Mouse (Mus musculus): ENCODE measurements around the gene Inf2. TPM values are rescaled to one million over a fixed set of nuclear protein-coding genes. Genes with fewer than 3 reads are reported as not detected.

The Inf2 gene
- polyA plus RNA-seq, 1 experiment = 26.3 TPM

DNA sequence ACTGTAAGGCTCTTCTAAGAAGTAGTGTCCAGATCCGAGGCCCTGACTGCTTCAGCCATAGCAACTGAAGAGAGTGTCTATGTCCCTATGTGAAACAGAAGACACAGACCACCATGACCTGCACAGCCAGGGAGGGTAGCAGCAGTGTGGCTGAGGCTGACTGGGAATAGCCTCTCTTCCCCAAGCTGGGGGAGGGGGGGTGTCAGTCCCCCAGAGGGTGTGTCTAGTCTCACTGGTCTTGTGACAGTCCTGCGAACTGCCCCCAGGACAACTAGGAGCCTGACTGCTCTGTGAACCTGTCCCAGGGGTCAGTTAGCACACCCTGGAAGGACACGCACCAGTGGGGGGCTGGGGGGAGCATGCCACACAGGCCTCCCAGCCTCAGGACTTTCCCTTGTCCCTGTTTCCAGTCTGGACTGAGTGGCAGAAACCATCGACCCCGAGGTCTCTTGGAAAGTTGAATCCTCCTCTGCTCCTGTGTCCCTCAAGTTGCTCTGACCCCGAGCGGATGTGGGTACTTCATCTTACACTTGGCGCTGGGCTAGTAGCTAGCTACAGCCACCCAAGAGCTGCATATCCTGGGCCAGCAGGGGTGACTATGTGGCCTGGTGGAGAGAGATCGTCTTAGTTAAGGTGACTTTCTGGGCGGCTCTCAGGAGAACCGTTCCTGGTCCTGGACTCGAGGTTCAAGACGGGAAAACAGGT is 30.5 kb downstream of the Inf2 start:
- peaks cover 43% of the 10 kb centered on the region for H3K4me1 ChIP-seq (replicated peaks; ENCODE audit: control insufficient read depth, insufficient read depth, low read length)
- H3K27me3 ChIP-seq (ENCODE audit: control insufficient read depth, insufficient read depth, low read length) = no peaks in the 10 kb centered on the region
- H3K4me3 ChIP-seq (ENCODE audit: control insufficient read depth, insufficient read depth, low read length) = peak overlapping the region; percentile 68
- peak; percentile 51 for DNase-seq
- TF ChIP-seq POLR2A (IDR thresholded peaks at IDR 0.05; ENCODE audit: control insufficient read depth, extremely low read depth, insufficient read depth, low read length, poor library complexity) (no peak), CTCF (IDR thresholded peaks at IDR 0.05; ENCODE audit: borderline replicate concordance, control insufficient read depth, extremely low read depth, insufficient read depth, low read length, poor library complexity) (0 out of 2 replicates have a peak, but pooled peaks have one; percentile 17)
- H3K36me3 ChIP-seq (ENCODE audit: control insufficient read depth, insufficient read depth, low read length) = no peaks in the 10 kb centered on the region
- WGBS = 6% methylated on average over 13 of the region's 13 CpGs
- peak overlapping the region; percentile 71 for H3K27ac ChIP-seq (ENCODE audit: control insufficient read depth, insufficient read depth, low read length)

DNA sequence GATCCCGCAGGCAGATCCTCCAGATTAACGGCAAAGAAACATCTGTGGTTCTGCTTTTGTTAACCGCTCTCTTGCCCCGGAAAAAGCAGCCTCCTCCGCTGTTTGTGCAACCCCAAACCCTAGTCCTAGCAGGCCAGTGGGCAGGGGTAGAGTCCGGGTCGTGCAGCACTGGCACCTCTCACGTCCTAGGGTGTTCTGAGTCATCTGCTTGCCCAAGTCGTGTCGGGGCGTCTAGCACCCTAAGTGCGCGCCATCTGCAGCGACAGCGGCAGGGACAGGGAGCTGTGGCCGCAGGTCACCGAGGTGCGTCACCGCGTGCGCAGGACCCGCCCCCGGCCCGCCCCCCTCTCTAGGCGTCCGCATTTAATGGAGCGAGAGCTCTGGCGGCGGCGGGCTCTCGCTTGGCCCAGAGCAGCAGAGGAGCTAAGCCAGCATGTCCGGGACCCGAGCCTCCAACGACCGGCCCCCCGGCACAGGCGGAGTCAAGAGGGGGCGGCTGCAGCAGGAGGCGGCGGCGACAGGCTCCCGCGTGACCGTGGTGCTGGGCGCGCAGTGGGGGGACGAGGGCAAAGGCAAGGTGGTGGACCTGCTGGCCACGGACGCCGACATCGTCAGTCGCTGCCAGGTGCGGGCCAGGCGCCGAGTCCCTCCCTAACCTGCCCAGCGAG is 31.2 kb downstream of the Inf2 start, which contains the start of gene Adssl1:
TSS of gene Adssl1 (plus strand) at position 360 of the 668 bp plus-strand sequence.
- peaks cover 43% of the 10 kb centered on the region for H3K4me1 ChIP-seq (replicated peaks; ENCODE audit: control insufficient read depth, insufficient read depth, low read length)
- H3K27me3 ChIP-seq (ENCODE audit: control insufficient read depth, insufficient read depth, low read length) = no peaks in the 10 kb centered on the region
- H3K36me3 ChIP-seq (ENCODE audit: control insufficient read depth, insufficient read depth, low read length) = no peaks in the 10 kb centered on the region
- under 1% methylated on average over 52 of the region's 56 CpGs for WGBS
- H3K4me3 ChIP-seq (ENCODE audit: control insufficient read depth, insufficient read depth, low read length) = peak within 1 kb of the TSS; percentile 68
- peak within 1 kb of the TSS; percentile 71 for H3K27ac ChIP-seq (ENCODE audit: control insufficient read depth, insufficient read depth, low read length)
- no peak; the same call in 1 of the 2 replicates for TF ChIP-seq CTCF (IDR thresholded peaks at IDR 0.05; ENCODE audit: borderline replicate concordance, control insufficient read depth, extremely low read depth, insufficient read depth, low read length, poor library complexity)
- TF ChIP-seq POLR2A (IDR thresholded peaks at IDR 0.05; ENCODE audit: control insufficient read depth, extremely low read depth, insufficient read depth, low read length, poor library complexity) = no peak; the same call in 1 of the 2 replicates
- peak; percentile 52 for DNase-seq

DNA sequence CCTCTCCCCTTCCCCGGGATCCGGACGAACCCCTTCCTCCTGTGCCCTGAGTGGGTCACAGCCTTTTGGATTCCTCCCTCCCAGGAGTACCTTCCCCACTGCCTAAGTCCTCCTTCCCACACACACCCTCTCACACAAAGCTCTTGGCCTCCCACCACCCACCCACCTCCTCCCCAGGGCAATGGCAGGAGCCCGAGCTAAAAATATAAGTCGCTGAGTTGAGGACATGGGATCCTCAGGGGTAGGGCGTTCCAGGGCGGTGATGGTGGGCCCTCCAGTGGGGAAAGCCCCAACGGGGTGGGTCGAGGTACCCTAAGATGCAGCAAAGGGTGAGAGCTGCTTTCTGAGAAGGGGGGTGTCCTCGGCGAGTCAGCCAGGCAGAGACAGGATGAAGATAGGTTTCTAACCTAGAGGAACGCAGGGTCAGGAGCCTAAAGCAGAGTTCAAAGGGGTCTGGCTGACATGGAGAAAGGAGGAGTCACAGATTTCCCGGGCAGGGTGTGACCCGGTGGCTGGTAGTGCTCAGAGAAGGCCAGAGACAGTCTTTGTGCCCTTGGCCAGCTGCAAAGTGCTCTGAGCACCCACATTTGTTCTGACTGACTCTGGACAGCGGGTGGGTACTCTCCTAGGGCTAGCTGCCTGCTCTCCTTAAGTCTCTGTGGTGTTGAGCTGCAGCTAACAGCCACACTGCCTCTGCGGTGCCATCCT is 31.9 kb downstream of the Inf2 start:
- Histone ChIP-seq H3K36me3 (ENCODE audit: control insufficient read depth, insufficient read depth, low read length) (no peaks in the 10 kb centered on the region), H3K4me3 (ENCODE audit: control insufficient read depth, insufficient read depth, low read length) (peak overlapping the region; percentile 68), H3K4me1 (replicated peaks; ENCODE audit: control insufficient read depth, insufficient read depth, low read length) (peaks cover 43% of the 10 kb centered on the region), H3K27me3 (ENCODE audit: control insufficient read depth, insufficient read depth, low read length) (no peaks in the 10 kb centered on the region), H3K27ac (ENCODE audit: control insufficient read depth, insufficient read depth, low read length) (no peak overlapping the region)
- DNase-seq = no peak
- WGBS = 7% methylated on average over 15 of the region's 16 CpGs
- TF ChIP-seq POLR2A (IDR thresholded peaks at IDR 0.05; ENCODE audit: control insufficient read depth, extremely low read depth, insufficient read depth, low read length, poor library complexity) (no peak), CTCF (IDR thresholded peaks at IDR 0.05; ENCODE audit: borderline replicate concordance, control insufficient read depth, extremely low read depth, insufficient read depth, low read length, poor library complexity) (no peak)

DNA sequence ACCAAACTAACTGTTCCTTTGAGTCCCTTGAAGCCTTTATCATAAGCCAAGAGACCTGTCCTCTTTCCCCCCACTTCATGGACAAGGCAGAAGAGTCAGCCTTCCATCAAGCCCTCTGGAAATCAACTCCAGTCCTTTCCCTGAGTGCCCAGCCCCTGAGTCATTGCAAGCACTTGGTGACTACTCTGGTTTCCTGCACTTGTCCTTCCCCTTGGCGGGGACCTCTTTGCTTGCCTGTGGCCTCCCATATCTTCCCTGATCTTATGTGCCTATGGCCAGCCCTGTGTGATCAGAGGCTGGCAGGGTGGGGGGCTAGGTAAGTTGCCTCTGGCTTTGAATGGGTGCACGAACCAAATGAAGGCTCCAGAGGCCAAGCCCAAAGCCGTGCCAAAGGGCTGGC is 33.3 kb downstream of the Inf2 start:
- Histone ChIP-seq H3K27ac (ENCODE audit: control insufficient read depth, insufficient read depth, low read length) (no peak overlapping the region), H3K27me3 (ENCODE audit: control insufficient read depth, insufficient read depth, low read length) (no peaks in the 10 kb centered on the region), H3K4me3 (ENCODE audit: control insufficient read depth, insufficient read depth, low read length) (no peak overlapping the region), H3K36me3 (ENCODE audit: control insufficient read depth, insufficient read depth, low read length) (no peaks in the 10 kb centered on the region), H3K4me1 (replicated peaks; ENCODE audit: control insufficient read depth, insufficient read depth, low read length) (peaks cover 46% of the 10 kb centered on the region)
- no peak for TF ChIP-seq CTCF (IDR thresholded peaks at IDR 0.05; ENCODE audit: borderline replicate concordance, control insufficient read depth, extremely low read depth, insufficient read depth, low read length, poor library complexity)
- no peak for TF ChIP-seq POLR2A (IDR thresholded peaks at IDR 0.05; ENCODE audit: control insufficient read depth, extremely low read depth, insufficient read depth, low read length, poor library complexity)
- no peak for DNase-seq
- WGBS = 95% methylated on average over 3 of the region's 3 CpGs

DNA sequence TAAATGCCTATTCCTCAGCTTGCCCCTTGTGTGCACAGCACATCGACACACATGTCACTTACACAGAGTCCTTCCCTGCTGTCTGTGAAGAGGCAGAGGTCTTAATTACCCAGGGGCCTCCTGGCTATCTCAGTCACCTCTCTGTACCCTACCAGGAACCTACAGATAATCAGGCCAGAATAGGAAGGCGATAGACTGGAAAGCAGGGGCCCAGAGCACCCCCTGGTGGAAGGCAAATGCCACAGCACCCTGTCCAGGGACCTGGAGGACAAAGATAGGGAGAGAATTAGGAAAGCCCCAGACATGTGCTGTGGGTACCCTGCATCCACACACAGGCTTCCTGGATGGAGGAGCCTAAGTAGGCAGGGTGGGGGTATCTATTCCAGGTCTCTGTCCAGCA is 35.2 kb downstream of the Inf2 start:
- no peak overlapping the region for H3K4me3 ChIP-seq (ENCODE audit: control insufficient read depth, insufficient read depth, low read length)

DNA sequence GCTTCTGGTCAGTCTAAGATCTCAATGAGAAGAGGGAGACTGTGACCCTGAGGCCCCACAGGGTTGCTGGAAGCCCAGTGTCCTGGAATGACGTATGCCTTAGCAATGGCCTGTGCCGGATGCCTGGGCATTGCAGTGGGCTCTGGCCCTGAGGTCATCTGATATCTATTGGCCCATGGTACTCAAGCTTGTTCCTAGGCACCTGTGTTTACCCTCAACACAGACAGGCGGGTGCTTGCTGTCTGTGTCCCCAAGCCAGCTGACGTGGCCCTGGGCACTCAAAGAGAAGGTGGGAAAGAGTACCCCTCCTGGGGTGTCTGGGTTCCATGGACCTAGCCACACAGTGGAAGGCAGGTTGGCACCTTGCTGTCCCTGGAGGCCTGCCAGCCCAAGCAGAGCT is 37.1 kb downstream of the Inf2 start:
- WGBS = 92% methylated on average over 4 of the region's 4 CpGs
- Histone ChIP-seq H3K4me3 (ENCODE audit: control insufficient read depth, insufficient read depth, low read length) (no peak overlapping the region), H3K27ac (ENCODE audit: control insufficient read depth, insufficient read depth, low read length) (no peak overlapping the region), H3K4me1 (replicated peaks; ENCODE audit: control insufficient read depth, insufficient read depth, low read length) (peaks cover 33% of the 10 kb centered on the region), H3K27me3 (ENCODE audit: control insufficient read depth, insufficient read depth, low read length) (no peaks in the 10 kb centered on the region), H3K36me3 (ENCODE audit: control insufficient read depth, insufficient read depth, low read length) (no peaks in the 10 kb centered on the region)
- DNase-seq = no peak
- TF ChIP-seq CTCF (IDR thresholded peaks at IDR 0.05; ENCODE audit: borderline replicate concordance, control insufficient read depth, extremely low read depth, insufficient read depth, low read length, poor library complexity) (no peak), POLR2A (IDR thresholded peaks at IDR 0.05; ENCODE audit: control insufficient read depth, extremely low read depth, insufficient read depth, low read length, poor library complexity) (no peak)

More for the DNA sequence above, 35.2 kb downstream of the Inf2 start:
- Histone ChIP-seq H3K27ac (ENCODE audit: control insufficient read depth, insufficient read depth, low read length) (no peak overlapping the region), H3K27me3 (ENCODE audit: control insufficient read depth, insufficient read depth, low read length) (no peaks in the 10 kb centered on the region), H3K36me3 (ENCODE audit: control insufficient read depth, insufficient read depth, low read length) (no peaks in the 10 kb centered on the region), H3K4me1 (replicated peaks; ENCODE audit: control insufficient read depth, insufficient read depth, low read length) (peaks cover 41% of the 10 kb centered on the region)
- peak; percentile 67 for DNase-seq
- TF ChIP-seq CTCF (IDR thresholded peaks at IDR 0.05; ENCODE audit: borderline replicate concordance, control insufficient read depth, extremely low read depth, insufficient read depth, low read length, poor library complexity) (peak; percentile 89; the same call in 1 of the 2 replicates), POLR2A (IDR thresholded peaks at IDR 0.05; ENCODE audit: control insufficient read depth, extremely low read depth, insufficient read depth, low read length, poor library complexity) (no peak)
- 26% methylated on average over 2 of the region's 2 CpGs for WGBS

Data from thymus, adult 2 months (tissue).